Mouse (Mus musculus) layer of hippocampus, adult 8-10 months (tissue): ENCODE data around the gene Foxo3. TPM values are rescaled to one million over a fixed set of nuclear protein-coding genes. Genes with fewer than 3 reads are reported as not detected.

Source experiments
- DNase-seq, 2 experiments: peaks; one replicate each; pipeline ENCODE4 v3.0.0; 2022; ENCODE audit warnings: low spot score in 2 of 2
- total RNA-seq, 4 experiments: library from RNA; stranded (reverse); gene quantifications; 2 replicates each; pipeline ENCODE4 v1.2.4; 2022

Foxo3 gene
- 10 to 100 TPM; 43.3 to 53.4 (median 48.2) TPM for total RNA-seq

GRCm38 (mm10) chr10:42276507-42277345, at the start of gene Foxo3:
Gene Foxo3, minus strand, starts transcription at chr10:42276755.
- peak; percentile 80 to 88 for DNase-seq

- no peak for DNase-seq
Measured at GRCm38 (mm10) chr10:42325305-42325704, 48.8 kb upstream of the Foxo3 start.

GRCm38 (mm10) chr10:42323978-42324377, 47.4 kb upstream of the Foxo3 start:
- DNase-seq = no peak

- no peak for DNase-seq
Measured at GRCm38 (mm10) chr10:42313222-42313786, 36.7 kb upstream of the Foxo3 start.

- DNase-seq = no peak
Measured at GRCm38 (mm10) chr10:42312557-42312956, 36.0 kb upstream of the Foxo3 start.

- no peak for DNase-seq
Measured at GRCm38 (mm10) chr10:42308687-42308987, 32.1 kb upstream of the Foxo3 start.

- peak; percentile 52 to 85 for DNase-seq
Measured at GRCm38 (mm10) chr10:42307980-42308686, 31.6 kb upstream of the Foxo3 start.

- no peak for DNase-seq
Measured at GRCm38 (mm10) chr10:42306422-42306821, 29.9 kb upstream of the Foxo3 start.

- DNase-seq = no peak
Measured at GRCm38 (mm10) chr10:42300805-42301204, 24.2 kb upstream of the Foxo3 start.

- DNase-seq = no peak
Measured at GRCm38 (mm10) chr10:42299967-42300366, 23.4 kb upstream of the Foxo3 start.

- DNase-seq = no peak
Measured at GRCm38 (mm10) chr10:42299426-42299825, 22.9 kb upstream of the Foxo3 start.

- DNase-seq = no peak
Measured at GRCm38 (mm10) chr10:42297954-42298353, 21.4 kb upstream of the Foxo3 start.

- DNase-seq = no peak
Measured at GRCm38 (mm10) chr10:42297109-42297508, 20.6 kb upstream of the Foxo3 start.

GRCm38 (mm10) chr10:42296559-42296958, 20.0 kb upstream of the Foxo3 start:
- no peak for DNase-seq

- DNase-seq = no peak
Measured at GRCm38 (mm10) chr10:42295028-42295427, 18.5 kb upstream of the Foxo3 start.

GRCm38 (mm10) chr10:42294392-42294791, 17.8 kb upstream of the Foxo3 start:
- no peak for DNase-seq

- DNase-seq = no peak
Measured at GRCm38 (mm10) chr10:42293877-42294276, 17.3 kb upstream of the Foxo3 start.

GRCm38 (mm10) chr10:42291360-42291759, 14.8 kb upstream of the Foxo3 start:
- DNase-seq = no peak

GRCm38 (mm10) chr10:42287666-42288065, 11.1 kb upstream of the Foxo3 start:
- DNase-seq = no peak

GRCm38 (mm10) chr10:42278307-42278850, 1.8 kb upstream of the Foxo3 start:
- no peak for DNase-seq

- peak; percentile 99 for DNase-seq
Measured at GRCm38 (mm10) chr10:42277476-42278306, 1.1 kb upstream of the Foxo3 start.
